Mouse (Mus musculus) thymus, adult 2 months (tissue): ENCODE measurements around the gene Nxnl1. TPM values are rescaled to one million over a fixed set of nuclear protein-coding genes. Genes with fewer than 3 reads are reported as not detected.

Experiments
- DNase-seq: peaks from one replicate; pipeline ENCODE4 v3.0.0; 2021
- H3K27ac ChIP-seq: fragments of 200-500 bp; 2 replicates; pipeline ENCODE4 v1.5.1; 2012; ENCODE audit warnings: low read length, control low read depth; ENCODE audit not compliant: control insufficient read depth, insufficient read depth
- H3K27me3 ChIP-seq: fragments of 200-500 bp; 2 replicates; pipeline ENCODE4 v1.6.1; 2012; ENCODE audit warnings: mild to moderate bottlenecking, low read length, moderate library complexity, mixed read lengths; ENCODE audit not compliant: control insufficient read depth, insufficient read depth
- H3K36me3 ChIP-seq: fragments of 200-500 bp; 2 replicates; pipeline ENCODE4 v1.6.1; 2012; ENCODE audit warnings: mild to moderate bottlenecking, low read length, moderate library complexity; ENCODE audit not compliant: control insufficient read depth, insufficient read depth
- H3K4me1 ChIP-seq: fragments of 200-500 bp; replicated peaks from 2 replicates; pipeline ENCODE4 v1.6.1; 2012; ENCODE audit warnings: low read length; ENCODE audit not compliant: control insufficient read depth, insufficient read depth
- H3K4me3 ChIP-seq: fragments of 200-500 bp; 2 replicates; pipeline ENCODE4 v1.5.1; 2012; ENCODE audit warnings: mild to moderate bottlenecking, low read length, control low read depth, moderate library complexity; ENCODE audit not compliant: control insufficient read depth, insufficient read depth
- CTCF ChIP-seq: fragments of 200-500 bp; IDR thresholded peaks from 2 replicates; pipeline ENCODE4 v1.5.1; 2012; ENCODE audit warnings: mild to moderate bottlenecking, control low read depth, low read length, moderate library complexity, borderline replicate concordance; ENCODE audit not compliant: control insufficient read depth, poor library complexity, insufficient read depth; ENCODE audit errors: extremely low read depth
- POLR2A ChIP-seq: fragments of 200-500 bp; IDR thresholded peaks from 2 replicates; pipeline ENCODE4 v1.6.1; 2012; ENCODE audit warnings: mild to moderate bottlenecking, low read length, control low read depth, moderate library complexity; ENCODE audit not compliant: control insufficient read depth, poor library complexity, insufficient read depth; ENCODE audit errors: extremely low read depth
- WGBS: fragments of 180-500 bp; shearing (Covaris S2); methylation state at CpG from one replicate; pipeline ENCODE4 v1.1.7; 2018; 5-methylcytosine and 5-hydroxymethylcytosine counted together
- polyA plus RNA-seq: library from polyadenylated mRNA; depleted of rRNA; stranded (reverse); fragments of >200 nt; gene quantifications from 2 replicates; pipeline ENCODE4 v1.2.3, GENCODE M21; 2012; rRNA removed

Nxnl1 gene
- 0.05 and 0.06 TPM in 2 replicates for polyA plus RNA-seq

DNA sequence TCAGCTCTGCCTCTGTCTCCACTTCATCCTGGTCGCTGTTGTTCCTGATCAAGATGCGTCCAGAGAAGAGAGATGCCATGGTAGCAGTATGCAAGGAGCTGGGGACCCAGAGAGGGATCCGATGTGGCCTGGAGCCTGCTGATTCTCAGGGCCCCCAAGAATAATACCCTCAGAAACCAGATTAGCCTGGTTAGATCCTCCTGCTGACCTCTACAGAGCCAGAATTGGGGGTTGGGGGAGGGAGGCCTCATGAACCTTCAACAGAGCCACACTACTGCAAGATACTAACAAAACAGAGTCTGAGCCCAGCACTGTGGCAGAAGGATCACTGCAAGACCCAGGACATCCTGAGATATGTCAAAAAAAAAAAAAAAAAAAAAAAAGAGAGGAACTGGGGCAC is at the start of gene Nxnl1:
Gene Nxnl1 (minus strand): TSS at position 101 of the 400 bp plus-strand sequence.
- Histone ChIP-seq H3K4me3 (no peak within 1 kb of the TSS), H3K36me3 (no peaks in the 10 kb centered on the region), H3K27ac (no peak within 1 kb of the TSS), H3K4me1 (peaks cover 36% of the 10 kb centered on the region), H3K27me3 (no peaks in the 10 kb centered on the region)
- 96% methylated on average over 3 of the region's 3 CpGs for WGBS
- no peak for DNase-seq
- no peak for TF ChIP-seq POLR2A

DNA sequence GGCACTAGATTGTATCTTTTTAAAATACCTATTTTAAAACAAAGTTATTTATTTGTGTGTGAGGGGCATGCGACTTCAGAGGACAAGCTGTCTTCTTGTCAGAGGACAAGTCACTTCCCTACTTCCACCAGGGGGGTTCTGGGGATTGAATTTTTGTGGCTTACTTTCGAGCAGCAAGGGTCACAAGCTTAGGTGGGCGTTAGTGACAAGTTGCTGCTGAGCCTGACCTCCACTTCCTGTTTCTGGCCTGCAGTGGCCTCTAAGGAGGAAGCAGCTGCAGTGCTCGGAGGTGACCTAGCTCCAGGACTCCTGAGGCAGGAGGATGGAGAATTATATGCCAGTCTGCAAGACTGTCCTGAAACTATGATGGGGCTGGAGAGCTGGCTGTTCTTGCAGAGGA is 47.0 kb upstream of the Nxnl1 start:
- TF ChIP-seq POLR2A (no peak), CTCF (no peak)
- no peaks in the 10 kb centered on the region for H3K27me3 ChIP-seq
- H3K4me1 ChIP-seq, result peaks cover 18% of the 10 kb centered on the region
- peaks cover 2% of the 10 kb centered on the region for H3K36me3 ChIP-seq
- 35% methylated on average over 4 of the region's 4 CpGs for WGBS
- H3K27ac ChIP-seq, result no peak overlapping the region
- no peak for DNase-seq
- no peak overlapping the region for H3K4me3 ChIP-seq

DNA sequence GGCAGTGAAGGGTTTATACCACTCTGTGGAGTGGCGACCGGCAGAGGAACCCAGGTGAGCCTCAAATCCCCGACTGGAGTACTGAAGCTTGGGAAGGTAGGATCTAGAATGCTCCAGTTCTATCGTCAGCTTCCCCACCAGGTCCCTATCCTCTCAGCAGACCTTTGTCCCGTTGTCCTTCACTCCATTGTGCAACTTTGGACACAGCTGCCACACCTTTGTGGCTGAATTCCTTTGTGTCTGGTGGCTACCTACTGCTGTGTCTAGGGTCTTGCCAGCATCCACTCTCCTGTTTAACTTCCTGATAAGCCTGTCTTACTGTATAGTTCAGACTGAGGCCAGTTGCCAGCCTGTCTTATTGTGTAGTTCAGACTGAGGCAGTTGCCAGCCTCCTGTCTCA is 45.7 kb upstream of the Nxnl1 start:
- Histone ChIP-seq H3K27me3 (no peaks in the 10 kb centered on the region), H3K27ac (no peak overlapping the region; the same call in 1 of the 2 replicates), H3K4me3 (peak overlapping the region; percentile 63), H3K4me1 (peaks cover 18% of the 10 kb centered on the region), H3K36me3 (no peaks in the 10 kb centered on the region)
- TF ChIP-seq CTCF (no peak), POLR2A (no peak)
- DNase-seq, result no peak
- 43% methylated on average over 5 of the region's 5 CpGs for WGBS

DNA sequence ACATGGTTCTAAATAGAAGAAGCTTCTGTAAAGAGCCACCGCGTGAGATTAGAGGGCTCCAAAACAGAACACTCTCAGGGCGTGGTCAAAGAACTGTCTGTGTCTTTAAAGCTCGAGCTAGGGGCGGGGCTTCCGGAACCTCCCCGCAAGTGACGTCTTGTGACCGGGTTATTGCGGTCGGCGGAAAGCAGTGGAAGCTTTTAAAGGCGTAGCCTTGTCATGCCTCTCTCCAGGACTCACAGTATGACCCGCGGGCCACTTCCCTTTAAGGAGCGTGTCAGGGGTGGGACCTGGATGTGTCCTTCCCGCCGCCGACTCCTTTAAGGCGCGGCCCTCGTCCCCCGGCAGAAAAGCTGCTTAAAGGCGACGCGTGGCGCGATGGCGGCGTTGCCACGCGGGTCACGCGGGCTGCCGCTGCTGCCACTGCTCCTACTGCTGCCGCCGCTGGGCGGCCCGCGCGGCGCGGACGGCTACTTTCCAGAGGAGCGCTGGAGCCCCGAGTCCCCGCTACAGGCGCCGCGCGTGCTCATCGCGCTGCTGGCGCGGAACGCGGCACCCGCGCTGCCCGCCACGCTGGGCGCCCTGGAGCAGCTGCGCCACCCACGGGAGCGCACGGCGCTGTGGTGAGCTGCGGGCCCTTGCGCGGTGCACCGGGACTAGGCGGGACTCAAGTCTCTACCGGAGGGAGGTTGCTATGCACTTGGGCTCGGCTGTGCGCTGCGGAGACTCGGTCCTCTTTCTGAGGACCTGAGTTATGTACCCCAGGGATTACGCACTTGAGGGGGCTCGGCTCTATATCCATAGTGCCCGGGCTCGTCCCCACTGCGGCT is 44.6 kb upstream of the Nxnl1 start, which contains the start of gene Colgalt1:
Gene Colgalt1 (plus strand): TSS at position 177 of the 830 bp plus-strand sequence.
- H3K27ac ChIP-seq, result 0 out of 2 replicates have a peak within 1 kb of the TSS, but pooled peaks have one; percentile 19
- H3K27me3 ChIP-seq, result no peaks in the 10 kb centered on the region
- peak; percentile 97 for DNase-seq
- peak within 1 kb of the TSS; percentile 63 for H3K4me3 ChIP-seq
- WGBS, result under 1% methylated on average over 82 of the region's 82 CpGs
- no peaks in the 10 kb centered on the region for H3K36me3 ChIP-seq
- TF ChIP-seq CTCF (peak; percentile 69), POLR2A (0 out of 2 replicates have a peak, but pooled peaks have one; percentile 27)
- peaks cover 18% of the 10 kb centered on the region for H3K4me1 ChIP-seq

DNA sequence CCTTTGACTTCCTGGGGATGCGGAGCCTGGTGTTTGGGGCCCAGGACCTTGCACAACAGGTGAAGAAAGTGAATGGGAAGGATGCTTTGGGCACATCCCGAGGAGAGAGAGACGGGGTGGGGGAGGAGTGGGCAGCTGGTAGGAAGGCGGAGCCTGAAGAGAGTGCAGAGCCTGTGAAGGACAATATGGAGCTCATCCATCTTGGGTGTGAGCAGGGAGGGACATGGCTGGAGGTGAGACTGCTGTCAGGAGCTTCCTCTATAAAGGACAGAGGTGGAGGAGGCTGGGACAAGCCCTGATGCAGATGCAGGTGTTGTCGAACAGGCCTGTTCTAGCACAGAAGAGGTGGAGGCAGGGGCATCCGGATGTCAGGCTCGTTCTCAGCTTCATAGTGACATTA is 37.6 kb upstream of the Nxnl1 start:
- Histone ChIP-seq H3K27me3 (no peaks in the 10 kb centered on the region), H3K4me1 (peaks cover 11% of the 10 kb centered on the region), H3K4me3 (no peak overlapping the region), H3K27ac (no peak overlapping the region), H3K36me3 (no peaks in the 10 kb centered on the region)
- WGBS, result 89% methylated on average over 7 of the region's 7 CpGs
- no peak for TF ChIP-seq CTCF
- TF ChIP-seq POLR2A, result no peak
- no peak for DNase-seq

DNA sequence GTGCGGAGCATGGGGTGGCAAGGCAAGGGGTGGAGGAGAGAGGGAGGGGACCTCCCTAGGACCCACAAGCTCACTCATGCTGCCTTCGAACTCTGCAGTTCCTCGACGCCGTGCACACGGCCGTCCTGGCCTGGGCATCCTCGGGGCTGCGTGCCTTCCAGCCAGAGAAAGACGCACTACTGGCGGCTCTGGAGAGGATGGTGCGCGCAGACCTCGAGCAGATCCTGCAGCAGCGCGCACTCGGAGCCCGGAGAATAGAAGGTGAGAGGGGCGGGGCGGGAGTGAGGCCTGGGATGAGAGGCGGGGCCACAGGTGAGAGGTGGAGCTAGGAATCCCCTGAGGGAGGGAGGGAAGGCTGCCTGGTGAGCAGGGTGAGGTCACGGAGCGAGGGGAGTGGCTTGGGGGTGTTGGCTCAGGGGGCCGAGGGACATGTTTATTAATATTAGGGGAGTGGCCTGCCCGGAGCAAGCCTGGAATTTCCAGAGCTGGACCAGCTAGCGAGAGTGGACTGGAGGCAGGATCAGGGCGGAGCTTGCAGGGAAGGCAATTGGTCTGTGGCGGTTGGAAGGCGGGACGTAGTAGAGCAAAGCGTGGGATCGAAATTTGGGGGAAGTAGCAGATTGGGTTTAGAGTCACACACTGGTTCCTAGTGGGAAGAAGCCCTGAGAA is 36.4 kb upstream of the Nxnl1 start:
- Histone ChIP-seq H3K4me1 (peaks cover 11% of the 10 kb centered on the region), H3K36me3 (no peaks in the 10 kb centered on the region), H3K27ac (no peak overlapping the region), H3K27me3 (no peaks in the 10 kb centered on the region), H3K4me3 (peak overlapping the region; percentile 42)
- TF ChIP-seq CTCF (no peak), POLR2A (no peak)
- DNase-seq, result no peak
- WGBS, result 43% methylated on average over 32 of the region's 32 CpGs
